Mouse (Mus musculus): ENCODE measurements at regions not wholly inside any gene's neighbourhood (a gene's known extent, or its start where the extent isn't known, plus 50 kb on each side); places are given as distances from the start of the nearest gene placed in this dataset.

GRCm38 (mm10) chr5:50406923-50407322, 348.1 kb upstream of the Adgra3 start:
- H3K4me1 ChIP-seq (replicated peaks; ENCODE audit: low read depth, low read length): no peaks in the 10 kb centered on the region
- no peak for TF ChIP-seq NANOG (IDR thresholded peaks at IDR 0.05; ENCODE audit: borderline replicate concordance, low read length)
- no peak for TF ChIP-seq CTCF (conservative IDR thresholded peaks at IDR 0.05; ENCODE audit: low read length)
- no peak for TF ChIP-seq POU5F1 (IDR thresholded peaks at IDR 0.05; ENCODE audit: borderline replicate concordance, low read length)
- no peaks in the 10 kb centered on the region for H3K9me3 ChIP-seq (ENCODE audit: low read length)
- H3K4me3 ChIP-seq (replicated peaks; ENCODE audit: low read length): no peak overlapping the region
- no peaks in the 10 kb centered on the region for H3K36me3 ChIP-seq (ENCODE audit: insufficient read depth, low read length)
- H3K27me3 ChIP-seq (ENCODE audit: insufficient read depth, low read length): no peaks in the 10 kb centered on the region

GRCm38 (mm10) chr5:50406520-50406919, 347.7 kb upstream of the Adgra3 start:
- TF ChIP-seq NANOG (IDR thresholded peaks at IDR 0.05; ENCODE audit: borderline replicate concordance, low read length) (no peak), CTCF (conservative IDR thresholded peaks at IDR 0.05; ENCODE audit: low read length) (no peak), POU5F1 (IDR thresholded peaks at IDR 0.05; ENCODE audit: borderline replicate concordance, low read length) (no peak)
- Histone ChIP-seq H3K36me3 (ENCODE audit: insufficient read depth, low read length) (no peaks in the 10 kb centered on the region), H3K4me1 (replicated peaks; ENCODE audit: low read depth, low read length) (no peaks in the 10 kb centered on the region), H3K9me3 (ENCODE audit: low read length) (no peaks in the 10 kb centered on the region), H3K27me3 (ENCODE audit: insufficient read depth, low read length) (no peaks in the 10 kb centered on the region), H3K4me3 (replicated peaks; ENCODE audit: low read length) (no peak overlapping the region)

Data from E14TG2a.4 (cell line).